Mouse (Mus musculus): ENCODE measurements around the gene Spry1.
A peak's percentile ranks its signal among the peaks of the same experiment; 100 is the strongest.
"Not testable (repeated sequence)": the region's sequence is repeated elsewhere in the genome, so short reads cannot be mapped to it uniquely, and the experiment has no call there.

Gene Spry1

GRCm38 (mm10) chr3:37639690-37640089 is at the start of gene Spry1:
Gene Spry1 (plus strand): TSS chr3:37639947.
- peak; percentile 95 to 99 for DNase-seq (ENCODE audit: inconsistent age in 2 of 2, low spot score in 1 of 2)

GRCm38 (mm10) chr3:37595721-37596120 is 44.0 kb upstream of the Spry1 start:
- DNase-seq (ENCODE audit: inconsistent age in 2 of 2, low spot score in 1 of 2), result peak; percentile 31 to 59

- no peak for DNase-seq (ENCODE audit: inconsistent age in 2 of 2, low spot score in 1 of 2)
Observed at GRCm38 (mm10) chr3:37596519-37596918, 43.2 kb upstream of the Spry1 start.

- no peak for DNase-seq (ENCODE audit: inconsistent age in 2 of 2, low spot score in 1 of 2)
Observed at GRCm38 (mm10) chr3:37597200-37597599, 42.5 kb upstream of the Spry1 start.

GRCm38 (mm10) chr3:37599641-37600040 is 40.1 kb upstream of the Spry1 start:
- DNase-seq (ENCODE audit: inconsistent age in 2 of 2, low spot score in 1 of 2), result not testable (repeated sequence)

- DNase-seq (ENCODE audit: inconsistent age in 2 of 2, low spot score in 1 of 2), result no peak
Observed at GRCm38 (mm10) chr3:37602356-37602755, 37.4 kb upstream of the Spry1 start.

GRCm38 (mm10) chr3:37602890-37603289 is 36.9 kb upstream of the Spry1 start:
- DNase-seq (ENCODE audit: inconsistent age in 2 of 2, low spot score in 1 of 2), result no peak

- DNase-seq (ENCODE audit: inconsistent age in 2 of 2, low spot score in 1 of 2), result no peak
Observed at GRCm38 (mm10) chr3:37603541-37603940, 36.2 kb upstream of the Spry1 start.

GRCm38 (mm10) chr3:37604976-37605875 is 34.5 kb upstream of the Spry1 start:
- DNase-seq (ENCODE audit: inconsistent age in 2 of 2, low spot score in 1 of 2), result no peak

GRCm38 (mm10) chr3:37605876-37606238 is 33.9 kb upstream of the Spry1 start:
- no peak for DNase-seq (ENCODE audit: inconsistent age in 2 of 2, low spot score in 1 of 2)

- no peak for DNase-seq (ENCODE audit: inconsistent age in 2 of 2, low spot score in 1 of 2)
Observed at GRCm38 (mm10) chr3:37608926-37609325, 30.8 kb upstream of the Spry1 start.

- DNase-seq (ENCODE audit: inconsistent age in 2 of 2, low spot score in 1 of 2), result no peak
Observed at GRCm38 (mm10) chr3:37610670-37611069, 29.1 kb upstream of the Spry1 start.

GRCm38 (mm10) chr3:37613722-37614121 is 26.0 kb upstream of the Spry1 start:
- peak; percentile 32 to 59 for DNase-seq (ENCODE audit: inconsistent age in 2 of 2, low spot score in 1 of 2)

- DNase-seq (ENCODE audit: inconsistent age in 2 of 2, low spot score in 1 of 2), result no peak
Observed at GRCm38 (mm10) chr3:37614878-37615650, 24.7 kb upstream of the Spry1 start.

- DNase-seq (ENCODE audit: inconsistent age in 2 of 2, low spot score in 1 of 2), result no peak
Observed at GRCm38 (mm10) chr3:37616586-37617547, 22.9 kb upstream of the Spry1 start.

- DNase-seq (ENCODE audit: inconsistent age in 2 of 2, low spot score in 1 of 2), result no peak
Observed at GRCm38 (mm10) chr3:37632246-37632645, 7.5 kb upstream of the Spry1 start.

GRCm38 (mm10) chr3:37632751-37633150 is 7.0 kb upstream of the Spry1 start:
- no peak for DNase-seq (ENCODE audit: inconsistent age in 2 of 2, low spot score in 1 of 2)

- peak in 1 of 2 experiments; percentile 75 for DNase-seq (ENCODE audit: inconsistent age in 2 of 2, low spot score in 1 of 2)
Observed at GRCm38 (mm10) chr3:37634648-37635047, 5.1 kb upstream of the Spry1 start.

- DNase-seq (ENCODE audit: inconsistent age in 2 of 2, low spot score in 1 of 2), result no peak
Observed at GRCm38 (mm10) chr3:37636921-37637320, 2.8 kb upstream of the Spry1 start.

- peak; percentile 68 to 89 for DNase-seq (ENCODE audit: inconsistent age in 2 of 2, low spot score in 1 of 2)
Observed at GRCm38 (mm10) chr3:37640162-37640721, 495 bp downstream of the Spry1 start.

- peak; percentile 81 to 93 for DNase-seq (ENCODE audit: inconsistent age in 2 of 2, low spot score in 1 of 2)
Observed at GRCm38 (mm10) chr3:37640810-37641209, 1.1 kb downstream of the Spry1 start.

All from adrenal gland, adult (tissue).